Mouse (Mus musculus) embryonic facial prominence, embryonic 14.5 days (tissue): ENCODE data around the gene Cdkl4. TPM values are rescaled to one million over a fixed set of nuclear protein-coding genes. Genes with fewer than 3 reads are reported as not detected.

Experiments
- ATAC-seq: fragments of 200-750 bp; cut with Nextera tagmentation; 2 replicates; pipeline ENCODE4 v1.8.0; 2017; ENCODE audit warnings: low read depth, moderate number of reproducible peaks, moderate TSS enrichment
- DNase-seq: peaks from one replicate; pipeline ENCODE4 v3.0.0-alpha.2; 2015; ENCODE audit warnings: low spot score
- H3K27ac ChIP-seq: fragments of 300-500 bp; sonication (generic); replicated peaks from 2 replicates; pipeline ENCODE4 v1.5.1; 2014; ENCODE audit warnings: low read depth, mild to moderate bottlenecking, low read length, moderate library complexity
- H3K27me3 ChIP-seq: fragments of 300-500 bp; sonication (generic); replicated peaks from 2 replicates; pipeline ENCODE4 v1.6.1; 2014; ENCODE audit warnings: low read length; ENCODE audit not compliant: control insufficient read depth, insufficient read depth
- H3K36me3 ChIP-seq: fragments of 300-500 bp; sonication (generic); 2 replicates; pipeline ENCODE4 v1.6.1; 2014; ENCODE audit warnings: low read length, mixed read lengths; ENCODE audit not compliant: control insufficient read depth, insufficient read depth
- H3K4me1 ChIP-seq: fragments of 300-500 bp; sonication (generic); 2 replicates; pipeline ENCODE4 v1.6.1; 2014; ENCODE audit warnings: antibody characterized with exemption, low read length; ENCODE audit not compliant: control insufficient read depth, insufficient read depth
- H3K4me2 ChIP-seq: fragments of 300-500 bp; sonication (generic); 2 replicates; pipeline ENCODE4 v1.6.1; 2014; ENCODE audit warnings: low read depth, mild to moderate bottlenecking, low read length, moderate library complexity, mixed read lengths
- H3K4me3 ChIP-seq: fragments of 300-500 bp; sonication (generic); 2 replicates; pipeline ENCODE4 v1.5.1; 2014; ENCODE audit warnings: low read depth, mild to moderate bottlenecking, low read length
- H3K9ac ChIP-seq: fragments of 300-500 bp; sonication (generic); 2 replicates; pipeline ENCODE4 v1.6.1; 2014; ENCODE audit warnings: low read depth, mild to moderate bottlenecking, low read length, moderate library complexity, mixed read lengths
- H3K9me3 ChIP-seq: fragments of 300-500 bp; sonication (generic); 2 replicates; pipeline ENCODE4 v1.6.1; 2016; ENCODE audit warnings: low read length; ENCODE audit not compliant: control insufficient read depth
- WGBS: fragments of 180-500 bp; shearing (Covaris S2); extraction: QIAGEN DNeasy Blood & Tissue Kit; methylation state at CpG from one replicate; pipeline ENCODE4 v1.1.7; 2014; 5-methylcytosine and 5-hydroxymethylcytosine counted together
- polyA plus RNA-seq: library from polyadenylated mRNA; unstranded; fragments of >200 nt; fragmentation: Nextera tagmentation; extraction: Ambion mirVana; gene quantifications from 2 replicates; pipeline ENCODE4 v1.2.1, GENCODE M21; 2014

Cdkl4 gene
- polyA plus RNA-seq, 1 experiment from 2014 or later = 2.2 TPM

GRCm38 (mm10) chr17:80501037-80501804, 76.4 kb downstream of the Cdkl4 start:
- Histone ChIP-seq H3K27me3 (no peaks in the 10 kb centered on the region), H3K4me1 (no peaks in the 10 kb centered on the region), H3K4me3 (no peak overlapping the region), H3K9ac (no peak overlapping the region), H3K27ac (no peak overlapping the region), H3K9me3 (no peaks in the 10 kb centered on the region), H3K36me3 (no peaks in the 10 kb centered on the region), H3K4me2 (no peak overlapping the region)
- ATAC-seq (no peak), DNase-seq (no peak)
- WGBS = 71% methylated on average over 5 of the region's 5 CpGs

- Histone ChIP-seq H3K9ac (no peak overlapping the region), H3K27ac (no peak overlapping the region), H3K4me1 (no peaks in the 10 kb centered on the region), H3K4me2 (no peak overlapping the region), H3K9me3 (no peaks in the 10 kb centered on the region), H3K27me3 (no peaks in the 10 kb centered on the region), H3K36me3 (no peaks in the 10 kb centered on the region), H3K4me3 (no peak overlapping the region)
- DNase-seq = no peak
- ATAC-seq = no peak
- WGBS = 81% methylated on average over 4 of the region's 4 CpGs
These were observed 77.6 kb downstream of the Cdkl4 start for GRCm38 (mm10) chr17:80500025-80500424.

- Histone ChIP-seq H3K9ac (no peak overlapping the region), H3K27me3 (no peaks in the 10 kb centered on the region), H3K27ac (no peak overlapping the region), H3K4me3 (no peak overlapping the region), H3K4me1 (no peaks in the 10 kb centered on the region), H3K4me2 (no peak overlapping the region), H3K36me3 (no peaks in the 10 kb centered on the region), H3K9me3 (no peaks in the 10 kb centered on the region)
- ATAC-seq = no peak
- no peak for DNase-seq
- 51% methylated on average over 11 of the region's 11 CpGs for WGBS
These were observed 78.9 kb downstream of the Cdkl4 start for GRCm38 (mm10) chr17:80498600-80499268.

- no peak overlapping the region for H3K9ac ChIP-seq
- H3K4me1 ChIP-seq = no peaks in the 10 kb centered on the region
- H3K27me3 ChIP-seq = no peaks in the 10 kb centered on the region
- no peak overlapping the region for H3K4me3 ChIP-seq
- H3K4me2 ChIP-seq = no peak overlapping the region
- ATAC-seq = peak; percentile 63; the same call in 1 of the 2 replicates
- H3K9me3 ChIP-seq = no peaks in the 10 kb centered on the region
- 72% methylated on average over 9 of the region's 9 CpGs for WGBS
- H3K36me3 ChIP-seq = no peaks in the 10 kb centered on the region
- DNase-seq = peak; percentile 66
- no peak overlapping the region for H3K27ac ChIP-seq
These were observed 80.4 kb downstream of the Cdkl4 start for GRCm38 (mm10) chr17:80497183-80497601.

- Histone ChIP-seq H3K9me3 (no peaks in the 10 kb centered on the region), H3K27ac (no peak overlapping the region), H3K4me1 (no peaks in the 10 kb centered on the region), H3K9ac (no peak overlapping the region), H3K27me3 (no peaks in the 10 kb centered on the region), H3K36me3 (no peaks in the 10 kb centered on the region), H3K4me2 (no peak overlapping the region), H3K4me3 (no peak overlapping the region)
- ATAC-seq (no peak), DNase-seq (no peak)
- 80% methylated on average over 8 of the region's 8 CpGs for WGBS
These were observed 80.9 kb downstream of the Cdkl4 start for GRCm38 (mm10) chr17:80496607-80497170.

GRCm38 (mm10) chr17:80496185-80496584, 81.4 kb downstream of the Cdkl4 start:
- 61% methylated on average over 6 of the region's 6 CpGs for WGBS

GRCm38 (mm10) chr17:80493891-80494290, 83.7 kb downstream of the Cdkl4 start:
- 77% methylated on average over 1 of the region's 1 CpGs for WGBS
- Histone ChIP-seq H3K36me3 (no peaks in the 10 kb centered on the region), H3K4me2 (no peak overlapping the region), H3K27ac (no peak overlapping the region), H3K4me1 (no peaks in the 10 kb centered on the region), H3K4me3 (no peak overlapping the region), H3K27me3 (no peaks in the 10 kb centered on the region), H3K9ac (no peak overlapping the region), H3K9me3 (no peaks in the 10 kb centered on the region)
- DNase-seq (no peak), ATAC-seq (no peak)

More at GRCm38 (mm10) chr17:80496185-80496584, 81.4 kb downstream of the Cdkl4 start:
- H3K27ac ChIP-seq = no peak overlapping the region
- no peaks in the 10 kb centered on the region for H3K9me3 ChIP-seq
- ATAC-seq (no peak), DNase-seq (no peak)
- H3K27me3 ChIP-seq = no peaks in the 10 kb centered on the region
- no peaks in the 10 kb centered on the region for H3K4me1 ChIP-seq
- H3K9ac ChIP-seq = no peak overlapping the region
- no peak overlapping the region for H3K4me3 ChIP-seq
- H3K36me3 ChIP-seq = no peaks in the 10 kb centered on the region
- no peak overlapping the region for H3K4me2 ChIP-seq

GRCm38 (mm10) chr17:80492811-80493210, 84.8 kb downstream of the Cdkl4 start:
- WGBS = 92% methylated on average over 4 of the region's 4 CpGs
- Histone ChIP-seq H3K4me2 (no peak overlapping the region), H3K9ac (no peak overlapping the region), H3K36me3 (no peaks in the 10 kb centered on the region), H3K27me3 (no peaks in the 10 kb centered on the region), H3K4me1 (no peaks in the 10 kb centered on the region), H3K9me3 (no peaks in the 10 kb centered on the region), H3K4me3 (no peak overlapping the region), H3K27ac (no peak overlapping the region)
- no peak for ATAC-seq
- DNase-seq = no peak
